Mouse (Mus musculus) frontal cortex, postnatal 14 days (tissue): Measurements from ENCODE around the gene Mdn1.
A peak's percentile ranks its signal among the peaks of the same experiment; 100 is the strongest.

ENCODE experiments used
- DNase-seq, 2 experiments: peaks; one replicate each; pipeline ENCODE4 v3.0.0; 2022; ENCODE audit warnings: low spot score in 2 of 2

Gene Mdn1

GRCm38 (mm10) chr4:32787110-32787509, 130.2 kb downstream of the Mdn1 start:
- no peak for DNase-seq

- DNase-seq, result no peak
These were observed 132.1 kb downstream of the Mdn1 start for GRCm38 (mm10) chr4:32789020-32789419.

GRCm38 (mm10) chr4:32798976-32799375, 142.1 kb downstream of the Mdn1 start:
- DNase-seq, result no peak

GRCm38 (mm10) chr4:32799966-32800576, 143.2 kb downstream of the Mdn1 start, which contains the start of gene Lyrm2:
Gene Lyrm2 (plus strand): TSS chr4:32800253.
- peak; percentile 58 to 76 for DNase-seq

GRCm38 (mm10) chr4:32800577-32801170, 143.8 kb downstream of the Mdn1 start:
- DNase-seq, result no peak

GRCm38 (mm10) chr4:32817478-32817877, 160.6 kb downstream of the Mdn1 start:
- no peak for DNase-seq

- DNase-seq, result no peak
These were observed 163.8 kb downstream of the Mdn1 start for GRCm38 (mm10) chr4:32820676-32821075.

GRCm38 (mm10) chr4:32824254-32824653, 167.3 kb downstream of the Mdn1 start:
- DNase-seq, result no peak
